In genomic region chr7:114020057-114020703, GRCm38 (mm10) we compare ENCODE assay signal across 8 mouse cellular contexts.
A peak's percentile ranks its signal among the peaks of the same experiment; 100 is the strongest.
DNase-seq lines count a peak whose midpoint lies in the region; ATAC-seq and TF ChIP-seq lines count a peak whose summit lies in the region.

No protein-coding gene starts in this region.

- H3K4me1 ChIP-seq in heart, embryonic 12.5 days (replicated peaks): peaks cover 10% of the 10 kb centered on the region
- H3K4me1 ChIP-seq in embryonic facial prominence, embryonic 10.5 days: peaks cover 20% of the 10 kb centered on the region
- H3K4me1 ChIP-seq in hindbrain, postnatal 0 days (ENCODE audit: insufficient read depth, low read length): no peaks in the 10 kb centered on the region
- 0 out of 2 replicates have a peak, but pooled peaks cover 2% of the 10 kb centered on the region for H3K4me1 ChIP-seq in liver, embryonic 15.5 days (replicated peaks)

- peak overlapping the region; percentile 52 for H3K4me3 ChIP-seq in heart, embryonic 12.5 days
- H3K4me3 ChIP-seq in embryonic facial prominence, embryonic 10.5 days: peak overlapping the region; percentile 55
- H3K4me3 ChIP-seq in hindbrain, postnatal 0 days (ENCODE audit: low read length): peak overlapping the region; percentile 33
- peak overlapping the region; percentile 51 for H3K4me3 ChIP-seq in liver, embryonic 15.5 days (replicated peaks)

- TF ChIP-seq CTCF in hindbrain, postnatal 0 days (IDR thresholded peaks at IDR 0.05; ENCODE audit: low read depth): no peak

- intact Hi-C loops in heart, postnatal 36 days (cut with DNase I): loop anchor here (1.0 kb wide), 2 partner anchors 261 to 642 kb away; no protein-coding TSS in a partner anchor
- intact Hi-C loops in left cerebral cortex, postnatal 10 days (cut with DNase I): loop anchor here (2.0 to 5.0 kb wide), 2 partner anchors 261 to 408 kb away; no protein-coding TSS in a partner anchor

- WGBS in heart, embryonic 12.5 days: 14% methylated on average over 11 of the region's 11 CpGs
- WGBS in embryonic facial prominence, embryonic 10.5 days: 12% methylated on average over 11 of the region's 11 CpGs
- 3% methylated on average over 11 of the region's 11 CpGs for WGBS in hindbrain, postnatal 0 days
- 3% methylated on average over 11 of the region's 11 CpGs for WGBS in liver, embryonic 15.5 days (ENCODE audit: insufficient replicate concordance)

- peak overlapping the region; percentile 75 for H3K4me2 ChIP-seq in heart, embryonic 12.5 days
- H3K4me2 ChIP-seq in hindbrain, postnatal 0 days (ENCODE audit: low read depth, low read length): peak overlapping the region; percentile 62
- H3K4me2 ChIP-seq in liver, embryonic 15.5 days: peak overlapping the region; percentile 62

- H3K9me3 ChIP-seq in heart, embryonic 12.5 days (replicated peaks): peaks cover 5% of the 10 kb centered on the region; the same call in 1 of the 2 replicates
- H3K9me3 ChIP-seq in embryonic facial prominence, embryonic 10.5 days: no peaks in the 10 kb centered on the region
- no peaks in the 10 kb centered on the region for H3K9me3 ChIP-seq in hindbrain, postnatal 0 days (ENCODE audit: low read length)
- H3K9me3 ChIP-seq in liver, embryonic 15.5 days (replicated peaks): no peaks in the 10 kb centered on the region

- no peaks in the 10 kb centered on the region for H3K27me3 ChIP-seq in heart, embryonic 12.5 days (replicated peaks)
- 0 out of 2 replicates have a peak, but pooled peaks cover 8% of the 10 kb centered on the region for H3K27me3 ChIP-seq in embryonic facial prominence, embryonic 10.5 days (replicated peaks; ENCODE audit: low read depth, poor library complexity, severe bottlenecking)
- no peaks in the 10 kb centered on the region for H3K27me3 ChIP-seq in hindbrain, postnatal 0 days (ENCODE audit: insufficient read depth, low read length)
- H3K27me3 ChIP-seq in liver, embryonic 15.5 days: no peaks in the 10 kb centered on the region

- peak overlapping the region; percentile 67 for H3K9ac ChIP-seq in heart, embryonic 12.5 days
- 0 out of 2 replicates have a peak overlapping the region, but pooled peaks have one; percentile 31 for H3K9ac ChIP-seq in hindbrain, postnatal 0 days (replicated peaks; ENCODE audit: low read length)
- no peak overlapping the region for H3K9ac ChIP-seq in liver, embryonic 15.5 days

- H3K36me3 ChIP-seq in heart, embryonic 12.5 days: peaks cover 6% of the 10 kb centered on the region; the same call in 1 of the 2 replicates
- H3K36me3 ChIP-seq in embryonic facial prominence, embryonic 10.5 days (replicated peaks): no peaks in the 10 kb centered on the region
- no peaks in the 10 kb centered on the region for H3K36me3 ChIP-seq in hindbrain, postnatal 0 days (ENCODE audit: insufficient read depth, low read length)
- H3K36me3 ChIP-seq in liver, embryonic 15.5 days (replicated peaks): no peaks in the 10 kb centered on the region

- no peak for ATAC-seq in heart, embryonic 12.5 days (ENCODE audit: insufficient number of reproducible peaks, low FRiP score)
- peak; percentile 35; the same call in 1 of the 2 replicates for ATAC-seq in hindbrain, postnatal 0 days
- ATAC-seq in liver, embryonic 15.5 days (ENCODE audit: insufficient read depth): no peak

- DNase-seq in heart, postnatal 36 days: no peak
- no peak for DNase-seq in embryonic facial prominence, embryonic 10.5 days (ENCODE audit: low spot score)
- peak; percentile 36 for DNase-seq in hindbrain, postnatal 0 days (ENCODE audit: low spot score)
- peak; percentile 63 for DNase-seq in retina, embryonic 14.5 days (ENCODE audit: low spot score)
- DNase-seq in layer of hippocampus, postnatal 25 days (ENCODE audit: extremely low spot score in 1 of 2, low spot score in 1 of 2): no peak
- DNase-seq in left cerebral cortex, postnatal 10 days (ENCODE audit: extremely low spot score in 1 of 2, low spot score in 2 of 2): no peak

- H3K27ac ChIP-seq in heart, embryonic 12.5 days (ENCODE audit: poor library complexity, severe bottlenecking): no peak overlapping the region
- 0 out of 2 replicates have a peak overlapping the region, but pooled peaks have one; percentile 61 for H3K27ac ChIP-seq in embryonic facial prominence, embryonic 10.5 days (replicated peaks)
- H3K27ac ChIP-seq in hindbrain, postnatal 0 days: peak overlapping the region; percentile 63; the same call in 1 of the 2 replicates
- H3K27ac ChIP-seq in liver, embryonic 15.5 days (replicated peaks): no peak overlapping the region

Comparison
In these comparisons a context has a peak if more than half of its experiments do, and no peak if none do; other contexts are left out.
1. H3K27ac ChIP-seq: peak in embryonic facial prominence, embryonic 10.5 days (single experiment) and hindbrain, postnatal 0 days (single experiment); none in heart, embryonic 12.5 days (single experiment) and liver, embryonic 15.5 days (single experiment).
2. DNase-seq: peak in hindbrain, postnatal 0 days (single experiment) and retina, embryonic 14.5 days (single experiment); none in heart, postnatal 36 days (0 of 2), embryonic facial prominence, embryonic 10.5 days (single experiment), layer of hippocampus, postnatal 25 days (0 of 2) and left cerebral cortex, postnatal 10 days (0 of 2).
3. Peak in every context shown above with its lines, with median percentiles within 50 percentile points of each other: H3K4me2 ChIP-seq and H3K4me3 ChIP-seq.